Mouse (Mus musculus) heart, embryonic 15.5 days (tissue): ENCODE data around the gene Ankrd39. TPM values are rescaled to one million over a fixed set of nuclear protein-coding genes. Genes with fewer than 3 reads are reported as not detected.

Experiments
- ATAC-seq: fragments of 200-750 bp; cut with Nextera tagmentation; replicated peaks from 2 replicates; pipeline ENCODE4 v1.8.0; 2017; ENCODE audit warnings: low read depth, moderate TSS enrichment; ENCODE audit not compliant: insufficient number of reproducible peaks, insufficient read depth, low FRiP score
- H3K27ac ChIP-seq: fragments of 300-500 bp; sonication (generic); 2 replicates; pipeline ENCODE4 v1.5.1; 2015; ENCODE audit warnings: mild to moderate bottlenecking, inconsistent platforms
- H3K27me3 ChIP-seq: fragments of 300-500 bp; sonication (generic); 2 replicates; pipeline ENCODE4 v1.6.1; 2015; ENCODE audit warnings: inconsistent platforms
- H3K36me3 ChIP-seq: fragments of 300-500 bp; sonication (generic); 2 replicates; pipeline ENCODE4 v1.6.1; 2015; ENCODE audit warnings: mild to moderate bottlenecking, inconsistent platforms
- H3K4me1 ChIP-seq: fragments of 300-500 bp; sonication (generic); replicated peaks from 2 replicates; pipeline ENCODE4 v1.6.1; 2015; ENCODE audit warnings: inconsistent platforms
- H3K4me2 ChIP-seq: fragments of 300-500 bp; sonication (generic); 2 replicates; pipeline ENCODE4 v1.6.1; 2015; ENCODE audit warnings: inconsistent platforms, mild to moderate bottlenecking, moderate library complexity
- H3K4me3 ChIP-seq: fragments of 300-500 bp; sonication (generic); 2 replicates; pipeline ENCODE4 v1.5.1; 2015; ENCODE audit warnings: mild to moderate bottlenecking, inconsistent platforms
- H3K9ac ChIP-seq: fragments of 300-500 bp; sonication (generic); 2 replicates; pipeline ENCODE4 v1.6.1; 2015; ENCODE audit warnings: mild to moderate bottlenecking, inconsistent platforms
- H3K9me3 ChIP-seq: fragments of 300-500 bp; sonication (generic); replicated peaks from 2 replicates; pipeline ENCODE4 v1.6.1; 2016; ENCODE audit warnings: inconsistent platforms
- WGBS: fragments of 180-500 bp; shearing (Covaris S2); methylation state at CpG from one replicate; pipeline ENCODE4 v1.1.7; 2015; ENCODE audit warnings: mixed read lengths; 5-methylcytosine and 5-hydroxymethylcytosine counted together
- polyA plus RNA-seq: library from polyadenylated mRNA; unstranded; fragments of >200 nt; fragmentation: Nextera tagmentation; extraction: Ambion mirVana; gene quantifications from 2 replicates; pipeline ENCODE4 v1.2.1, GENCODE M21; 2015

Ankrd39 gene
- polyA plus RNA-seq, 1 experiment from 2014 or later: 27.3 TPM

- WGBS: under 1% methylated on average over 99 of the region's 126 CpGs
- Histone ChIP-seq H3K9ac (peak overlapping the region; percentile 96), H3K4me2 (peak overlapping the region; percentile 88), H3K27ac (peak overlapping the region; percentile 100), H3K4me3 (peak overlapping the region; percentile 100), H3K9me3 (no peaks in the 10 kb centered on the region), H3K27me3 (no peaks in the 10 kb centered on the region), H3K36me3 (peaks cover 7% of the 10 kb centered on the region; the same call in 1 of the 2 replicates), H3K4me1 (peaks cover 39% of the 10 kb centered on the region)
- ATAC-seq: peak; percentile 58
Measured at GRCm38 (mm10) chr1:36512089-36512965, 34.9 kb downstream of the Ankrd39 start.

GRCm38 (mm10) chr1:36511289-36512021, 35.8 kb downstream of the Ankrd39 start, which contains the start of gene Cnnm3:
Gene Cnnm3, plus strand, starts transcription at chr1:36511867.
- 2% methylated on average over 51 of the region's 51 CpGs for WGBS
- peak; percentile 98 for ATAC-seq
- Histone ChIP-seq H3K4me2 (peak within 1 kb of the TSS; percentile 88), H3K27me3 (no peaks in the 10 kb centered on the region), H3K4me3 (peak within 1 kb of the TSS; percentile 100), H3K4me1 (peaks cover 34% of the 10 kb centered on the region), H3K36me3 (peaks cover under 1% of the 10 kb centered on the region; the same call in 1 of the 2 replicates), H3K27ac (peak within 1 kb of the TSS; percentile 100), H3K9me3 (no peaks in the 10 kb centered on the region), H3K9ac (peak within 1 kb of the TSS; percentile 96)

GRCm38 (mm10) chr1:36508238-36508637, 39.0 kb downstream of the Ankrd39 start:
- Histone ChIP-seq H3K27me3 (no peaks in the 10 kb centered on the region), H3K4me1 (peaks cover 6% of the 10 kb centered on the region), H3K36me3 (no peaks in the 10 kb centered on the region), H3K9ac (no peak overlapping the region), H3K27ac (no peak overlapping the region), H3K9me3 (no peaks in the 10 kb centered on the region), H3K4me3 (no peak overlapping the region), H3K4me2 (no peak overlapping the region)
- WGBS: 76% methylated on average over 5 of the region's 5 CpGs
- ATAC-seq: no peak

GRCm38 (mm10) chr1:36501261-36501660, 46.0 kb downstream of the Ankrd39 start:
- no peaks in the 10 kb centered on the region for H3K36me3 ChIP-seq
- no peaks in the 10 kb centered on the region for H3K27me3 ChIP-seq
- 0 out of 2 replicates have a peak, but pooled peaks have one; percentile 25 for ATAC-seq
- H3K4me1 ChIP-seq: no peaks in the 10 kb centered on the region
- no peaks in the 10 kb centered on the region for H3K9me3 ChIP-seq
- H3K27ac ChIP-seq: no peak overlapping the region
- 7% methylated on average over 3 of the region's 3 CpGs for WGBS
- H3K4me2 ChIP-seq: no peak overlapping the region
- H3K4me3 ChIP-seq: no peak overlapping the region
- no peak overlapping the region for H3K9ac ChIP-seq

GRCm38 (mm10) chr1:36497312-36497711, 49.9 kb downstream of the Ankrd39 start:
- ATAC-seq: no peak
- WGBS: 78% methylated on average over 2 of the region's 2 CpGs
- Histone ChIP-seq H3K9ac (no peak overlapping the region), H3K4me2 (no peak overlapping the region), H3K27ac (no peak overlapping the region), H3K4me3 (no peak overlapping the region), H3K9me3 (no peaks in the 10 kb centered on the region), H3K4me1 (peaks cover 11% of the 10 kb centered on the region), H3K27me3 (no peaks in the 10 kb centered on the region), H3K36me3 (no peaks in the 10 kb centered on the region)

- Histone ChIP-seq H3K4me2 (no peak overlapping the region), H3K9me3 (no peaks in the 10 kb centered on the region), H3K27ac (no peak overlapping the region), H3K27me3 (no peaks in the 10 kb centered on the region), H3K4me3 (no peak overlapping the region), H3K4me1 (peaks cover 15% of the 10 kb centered on the region), H3K36me3 (no peaks in the 10 kb centered on the region), H3K9ac (no peak overlapping the region)
- 48% methylated on average over 2 of the region's 2 CpGs for WGBS
- ATAC-seq: no peak
Measured at GRCm38 (mm10) chr1:36496719-36497118, 50.5 kb downstream of the Ankrd39 start.

GRCm38 (mm10) chr1:36493299-36493698, 53.9 kb downstream of the Ankrd39 start:
- no peak overlapping the region for H3K4me3 ChIP-seq
- no peaks in the 10 kb centered on the region for H3K36me3 ChIP-seq
- no peaks in the 10 kb centered on the region for H3K9me3 ChIP-seq
- WGBS: 73% methylated on average over 6 of the region's 6 CpGs
- no peak for ATAC-seq
- H3K9ac ChIP-seq: no peak overlapping the region
- no peaks in the 10 kb centered on the region for H3K27me3 ChIP-seq
- peaks cover 15% of the 10 kb centered on the region for H3K4me1 ChIP-seq
- H3K27ac ChIP-seq: no peak overlapping the region
- H3K4me2 ChIP-seq: no peak overlapping the region

- Histone ChIP-seq H3K9me3 (no peaks in the 10 kb centered on the region), H3K4me3 (no peak overlapping the region), H3K4me1 (peaks cover 15% of the 10 kb centered on the region), H3K27ac (no peak overlapping the region), H3K27me3 (no peaks in the 10 kb centered on the region), H3K36me3 (no peaks in the 10 kb centered on the region), H3K9ac (peak overlapping the region; percentile 45; the same call in 1 of the 2 replicates), H3K4me2 (no peak overlapping the region)
- ATAC-seq: peak; percentile 91
- WGBS: 34% methylated on average over 9 of the region's 9 CpGs
Measured at GRCm38 (mm10) chr1:36492416-36493139, 54.7 kb downstream of the Ankrd39 start.

GRCm38 (mm10) chr1:36489661-36490060, 57.6 kb downstream of the Ankrd39 start:
- H3K27me3 ChIP-seq: no peaks in the 10 kb centered on the region
- 79% methylated on average over 6 of the region's 6 CpGs for whole genome bisulfite sequencing
- no peaks in the 10 kb centered on the region for H3K9me3 ChIP-seq
- peaks cover 13% of the 10 kb centered on the region for H3K4me1 ChIP-seq
- no peak overlapping the region for H3K9ac ChIP-seq
- H3K36me3 ChIP-seq: no peaks in the 10 kb centered on the region
- ATAC-seq: no peak
- no peak overlapping the region for H3K4me2 ChIP-seq
- H3K27ac ChIP-seq: no peak overlapping the region
- no peak overlapping the region for H3K4me3 ChIP-seq
